Mouse (Mus musculus): ENCODE data around the gene Irak1.

DNA sequence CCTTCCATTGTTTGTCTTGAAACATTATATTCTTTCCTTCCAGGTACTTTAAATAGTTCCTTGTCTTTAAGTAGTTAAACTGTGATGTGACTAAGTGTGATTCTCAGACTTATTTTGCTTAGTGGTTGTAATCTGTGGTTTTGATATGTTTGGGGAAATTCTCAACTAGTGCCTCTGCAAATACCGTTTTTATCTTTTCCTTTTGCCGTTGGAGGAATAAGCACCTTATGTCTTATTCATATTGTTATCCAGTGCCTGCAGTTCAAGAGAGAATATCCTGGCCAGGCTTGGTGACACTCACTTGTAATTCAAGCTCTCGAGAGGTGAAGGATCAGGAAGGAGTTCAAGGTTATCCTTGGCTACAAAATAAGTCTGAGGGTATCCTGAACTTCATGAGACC lies 22.7 kb downstream of the Irak1 start:
- no peak for TF ChIP-seq POLR2A (IDR thresholded peaks at IDR 0.05; ENCODE audit: extremely low read depth, insufficient read depth, low read length)
- no peak for TF ChIP-seq CTCF (IDR thresholded peaks at IDR 0.05; ENCODE audit: low read depth, low read length)
